Mouse (Mus musculus) layer of hippocampus, adult 11-12 months (tissue): ENCODE measurements at regions not wholly inside any gene's neighbourhood (a gene's known extent, or its start where the extent isn't known, plus 50 kb on each side); places are given as distances from the start of the nearest gene placed in this dataset.

ENCODE experiments used
- DNase-seq: peaks from one replicate; pipeline ENCODE4 v3.0.0; 2022; ENCODE audit warnings: low spot score

- no peak for DNase-seq
Observed at GRCm38 (mm10) chr2:80973217-80973616, 356.2 kb downstream of the Nup35 start.

GRCm38 (mm10) chr2:80998296-80998695, 381.3 kb downstream of the Nup35 start:
- no peak for DNase-seq

DNA sequence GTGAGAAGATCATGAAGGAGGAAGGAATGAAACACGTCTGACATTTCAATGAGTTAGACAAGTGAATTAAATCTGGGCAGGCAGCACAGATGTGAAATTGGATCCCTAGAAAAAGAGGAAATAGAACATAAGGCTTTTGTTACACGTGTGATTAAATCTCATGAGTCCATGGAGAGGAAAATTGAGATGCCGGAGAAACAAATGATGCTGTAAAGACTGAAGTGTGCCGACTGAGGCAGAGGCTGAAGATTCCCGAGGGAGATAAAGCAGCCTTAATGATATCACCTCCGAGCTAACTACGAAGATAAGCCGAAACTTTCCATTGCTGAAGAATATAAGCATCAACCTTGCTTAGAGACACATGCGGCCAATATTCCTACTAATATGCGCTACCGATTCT, 390.0 kb downstream of the Nup35 start:
- no peak for DNase-seq

GRCm38 (mm10) chr2:81023620-81024019, 406.6 kb downstream of the Nup35 start:
- DNase-seq: no peak
